Mouse (Mus musculus) olfactory bulb, adult 2 months (tissue): ENCODE data around the gene Ccdc84.

ENCODE experiments used
- CTCF ChIP-seq: fragments of 200-500 bp; IDR thresholded peaks from 2 replicates; pipeline ENCODE4 v1.5.1; 2012; ENCODE audit warnings: low read depth, mild to moderate bottlenecking, low read length, moderate library complexity; ENCODE audit not compliant: insufficient read depth
- POLR2A ChIP-seq: fragments of 200-500 bp; IDR thresholded peaks from 2 replicates; pipeline ENCODE4 v1.6.1; 2012; ENCODE audit warnings: mild to moderate bottlenecking, low read depth, low read length, moderate library complexity; ENCODE audit not compliant: insufficient read depth

GRCm38 (mm10) chr9:44364480-44364879 lies 53.9 kb downstream of the Ccdc84 start:
- TF ChIP-seq CTCF (no peak), POLR2A (no peak)
